In the genomic region with DNA sequence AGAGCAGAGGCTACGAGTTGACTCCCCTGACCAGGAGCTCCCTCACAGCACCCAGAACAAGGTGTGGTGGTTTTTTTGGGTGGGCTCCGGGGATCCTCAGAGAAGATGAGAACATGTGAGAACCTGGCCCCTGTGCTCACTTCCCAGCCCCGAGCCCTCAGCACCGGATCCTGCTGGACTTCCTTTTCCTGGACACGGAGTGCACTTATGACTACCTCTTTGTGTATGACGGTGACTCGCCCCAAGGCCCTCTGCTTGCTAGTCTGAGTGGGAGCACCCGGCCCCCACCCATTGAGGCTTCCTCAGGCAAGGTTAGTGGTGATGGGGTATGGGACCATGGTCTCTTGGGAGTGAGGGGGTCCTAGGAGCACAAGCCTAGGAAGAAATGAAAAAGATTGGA, we compare ENCODE assay signal across 37 mouse cellular contexts. TPM values are rescaled to one million over a fixed set of nuclear protein-coding genes. Genes with fewer than 3 reads are reported as not detected.
DNase-seq lines count a peak whose midpoint lies in the region; TF ChIP-seq lines count a peak whose summit lies in the region.
"Had no signal": no experiment of that assay in that cellular context is flagged by ENCODE, and none has a peak within 500 bp of the region (broad histone marks: within the 10 kb centered on the region; RNA-seq: fewer than 3 reads in every experiment).

No protein-coding gene starts in this region.

- DNase-seq in heart, adult 11 months = peak; percentile 96
- no peak for DNase-seq in heart, adult 8-10 months (ENCODE audit: low spot score)
- DNase-seq in kidney, adult 2 months = peak; percentile 12
- no peak for DNase-seq in kidney, adult 11 months
- peak; percentile 35 for DNase-seq in 3T3-L1 (ENCODE audit: low read depth, low spot score)
- DNase-seq in NIH3T3 (ENCODE audit: low read depth) = peak; percentile 55
- DNase-seq in thymus, postnatal 10 days (ENCODE audit: low spot score in 2 of 2) = no peak
- DNase-seq: adrenal gland, postnatal 25 days; cerebellum, adult 2 months; cerebellum, postnatal 14 days; gastrocnemius, postnatal 10 days; kidney, adult 9 months; kidney, postnatal 10 days; layer of hippocampus, adult 9-11 months; right cerebral cortex, postnatal 25 days; thymus, postnatal 25 days had no signal

- H3K4me1 ChIP-seq in kidney, adult 2 months (ENCODE audit: control insufficient read depth, insufficient read depth, low read length) = no peaks in the 10 kb centered on the region

- TF ChIP-seq CTCF in kidney, adult 2 months (conservative IDR thresholded peaks at IDR 0.05; ENCODE audit: insufficient read depth, insufficient read length, low read depth, low read length) = no peak

- H3K27me3 ChIP-seq in kidney, adult 2 months (replicated peaks; ENCODE audit: control insufficient read depth, insufficient read depth, low read length) = no peaks in the 10 kb centered on the region
- H3K27me3 ChIP-seq: heart, embryonic 13.5 days; limb, embryonic 12.5 days; stomach, embryonic 15.5 days had no signal

- H3K36me3 ChIP-seq in kidney, adult 2 months (ENCODE audit: control insufficient read depth, insufficient read depth, low read length) = no peaks in the 10 kb centered on the region

- TF ChIP-seq POLR2A in kidney, adult 2 months (IDR thresholded peaks at IDR 0.05; ENCODE audit: low read depth, low read length) = no peak

- WGBS in kidney, adult 2 months = 76% methylated on average over 8 of the region's 8 CpGs

- no peak overlapping the region for H3K27ac ChIP-seq in kidney, adult 2 months (ENCODE audit: insufficient read depth, low read depth, low read length)
- H3K27ac ChIP-seq: heart, embryonic 13.5 days; hindbrain, embryonic 14.5 days; limb, embryonic 12.5 days; stomach, embryonic 15.5 days had no signal

- no peak overlapping the region for H3K4me3 ChIP-seq in kidney, adult 2 months (ENCODE audit: insufficient read depth, low read depth, low read length)
- H3K4me3 ChIP-seq: erythroblast, embryonic 14.5 days; heart, embryonic 13.5 days; limb, embryonic 12.5 days; stomach, embryonic 15.5 days had no signal

RNA-seq across cellular contexts. Expression of a gene that starts 9.3 kb away (rescaled TPM):
- 10 to 100 TPM; 33.9 to 35.8 (median 34.8) TPM for total RNA-seq in heart, adult 8-10 months (2022)
- 23.5 and 29.8 TPM in 2 replicates for polyA plus RNA-seq in kidney, adult 2 months (2012; rRNA removed)

RNA-seq across cellular contexts. Expression of a gene that starts 20.3 kb away (rescaled TPM):
- total RNA-seq in heart, adult 8-10 months (2022) = under 1 TPM in 1 of 4 experiments, not detected in 3; 0.14 TPM
- 0.28 and 0.35 TPM in 2 replicates for polyA plus RNA-seq in kidney, adult 2 months (2012; rRNA removed)
- total RNA-seq: CH12.LX; gastrocnemius, postnatal 10 days; heart, postnatal 25 days; megakaryocyte, adult 5-6 weeks; neutrophil, adult 5-6 weeks had no signal
- polyA plus RNA-seq: erythroblast, embryonic 14.5 days; gonadal fat pad, adult 2 months had no signal

RNA-seq across cellular contexts. Expression of a gene that starts 25.0 kb away (rescaled TPM):
- total RNA-seq in heart, adult 8-10 months (2022) = not detected
- 0.08 TPM in 1 of 2 replicates, not detected in the other for polyA plus RNA-seq in kidney, adult 2 months (2012; rRNA removed)
- total RNA-seq: adrenal gland, postnatal 25 days; CH12.LX; gastrocnemius, postnatal 10 days; heart, postnatal 25 days; megakaryocyte, adult 5-6 weeks; neutrophil, adult 5-6 weeks had no signal
- polyA plus RNA-seq: C2C12; erythroblast, embryonic 14.5 days; liver, embryonic 16.5 days had no signal

RNA-seq across cellular contexts. Expression of a gene that starts 28.4 kb away (rescaled TPM):
- total RNA-seq in heart, adult 8-10 months (2022) = 1 to 10 TPM; 3.9 to 4.6 (median 3.9) TPM
- 48.9 and 50.2 TPM in 2 replicates for polyA plus RNA-seq in kidney, adult 2 months (2012; rRNA removed)

RNA-seq across cellular contexts. Expression of a gene that starts 43.3 kb away (rescaled TPM):
- not detected for total RNA-seq in heart, adult 8-10 months (2022)
- polyA plus RNA-seq in kidney, adult 2 months (2012; rRNA removed) = not detected in 2 replicates
- total RNA-seq: adrenal gland, postnatal 25 days; CH12.LX; ES-E14; gastrocnemius, postnatal 10 days; heart, postnatal 25 days; left cerebral cortex, postnatal 14 days; megakaryocyte, adult 5-6 weeks; neutrophil, adult 5-6 weeks had no signal
- polyA plus RNA-seq: brain, embryonic 14.5 days; cerebellum, adult 2 months; cortical plate, adult 2 months; erythroblast, embryonic 14.5 days; forebrain, embryonic 16.5 days; gonadal fat pad, adult 2 months; heart, embryonic 13.5 days; hindbrain, embryonic 14.5 days; limb, embryonic 12.5 days; liver, embryonic 11.5 days; liver, embryonic 16.5 days; midbrain, embryonic 11.5 days; midbrain, embryonic 16.5 days; neural tube, embryonic 11.5 days had no signal

Comparison
In these comparisons a context has a peak if more than half of its experiments do, and no peak if none do; other contexts are left out.
1. DNase-seq: peak in heart, adult 11 months (single experiment), kidney, adult 2 months (single experiment), 3T3-L1 (single experiment) and NIH3T3 (single experiment); none in heart, adult 8-10 months (single experiment), kidney, adult 11 months (single experiment) and thymus, postnatal 10 days (0 of 2).